Mouse (Mus musculus): ENCODE measurements around the gene Gm49510.

Gm49510 gene

GRCm38 (mm10) chr15:78948152-78948725 is 48.8 kb downstream of the Gm49510 start:
- DNase-seq: no peak

GRCm38 (mm10) chr15:78948883-78949282 is 49.4 kb downstream of the Gm49510 start:
- DNase-seq: no peak

GRCm38 (mm10) chr15:78955663-78956062 is 56.2 kb downstream of the Gm49510 start:
- no peak for DNase-seq

GRCm38 (mm10) chr15:78956351-78956750 is 56.9 kb downstream of the Gm49510 start:
- DNase-seq: no peak

GRCm38 (mm10) chr15:78957021-78957420 is 57.6 kb downstream of the Gm49510 start:
- no peak for DNase-seq

GRCm38 (mm10) chr15:78959537-78959936 is 60.1 kb downstream of the Gm49510 start:
- DNase-seq: no peak

GRCm38 (mm10) chr15:78960088-78960487 is 60.6 kb downstream of the Gm49510 start:
- DNase-seq: no peak

- peak; percentile 59 for DNase-seq
These were observed 63.4 kb downstream of the Gm49510 start for GRCm38 (mm10) chr15:78962885-78963284.

Data from kidney, adult 11 months (tissue).